Mouse (Mus musculus) mouse embryonic stem cell (cell line): ENCODE measurements around the gene Abca14.

Experiments
- in situ Hi-C, 2 experiments: fragments of 300-500 bp; cut with MboI; formaldehyde crosslinking; loops; 1 replicate in 1 of 2; 3 replicates in 1 of 2; pipeline ENCODE4 v1.14.3; 2019 to 2020; ENCODE audit warnings: low sequenced_read_pairs in 2 of 2, low pct_unique_long_range_greater_than_20kb in 1 of 2, mixed read lengths in 1 of 2; ENCODE audit not compliant: unreplicated experiment in 1 of 2

Gene Abca14

GRCm38 (mm10) chr7:120203789-120204188 is at the start of gene Abca14:
Gene Abca14, plus strand, starts transcription at chr7:120203961.
- in situ Hi-C loops: loop anchor here (5.0 to 25.0 kb wide), 3 partner anchors 81 to 366 kb away; partner anchors contain the start of gene Dnah3 (in 1 of the 2)

DNA sequence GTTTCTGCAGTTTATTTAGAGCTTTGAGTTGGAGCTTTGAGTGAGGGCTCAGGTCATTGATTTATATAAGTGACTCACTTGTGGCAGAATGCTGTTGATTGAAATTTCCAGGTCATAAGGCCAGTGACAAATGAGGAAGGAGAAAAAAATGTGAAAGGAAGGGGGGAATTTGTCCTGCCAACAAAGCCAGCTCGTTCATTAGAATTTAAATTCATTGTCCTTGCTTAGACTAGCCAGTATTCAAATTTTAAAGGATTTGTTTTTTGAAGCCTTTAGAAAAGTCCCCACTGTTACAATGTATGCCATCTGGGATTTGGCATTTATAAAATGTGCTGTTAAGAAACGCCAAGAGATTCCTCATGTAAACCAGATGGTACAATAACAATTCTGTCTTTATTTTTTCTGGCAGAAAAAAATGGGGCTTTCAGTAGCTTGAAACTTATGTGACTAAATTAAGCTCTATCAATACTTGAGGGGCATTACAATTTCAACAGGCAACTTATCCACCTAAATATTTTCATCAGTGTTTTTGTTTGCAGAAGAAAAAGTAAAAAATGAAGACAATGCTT is 46.8 kb upstream of the Abca14 start:
- in situ Hi-C loops: no loop called here

DNA sequence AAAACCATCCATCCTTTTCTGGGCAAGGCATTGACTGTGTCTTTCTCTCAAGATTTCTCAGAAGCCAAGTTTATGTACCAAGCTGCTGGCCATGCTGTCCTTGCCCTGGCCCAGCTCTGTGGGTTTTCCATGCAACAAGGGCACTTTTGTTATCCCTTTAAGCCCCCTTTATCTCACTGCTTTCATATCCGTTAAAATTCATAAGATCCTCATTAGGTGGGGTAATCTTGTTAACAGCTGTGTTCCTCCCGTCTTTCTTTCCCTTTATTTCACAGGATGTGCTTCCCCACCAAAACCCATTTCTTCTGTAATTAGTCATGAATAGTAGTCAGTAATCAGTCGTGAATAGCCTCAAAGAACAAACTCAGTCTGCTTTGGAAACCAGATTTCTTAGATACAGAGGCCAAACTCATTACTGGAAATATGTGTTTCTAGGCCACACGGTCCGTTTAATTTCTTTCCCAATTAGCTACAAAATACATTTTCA is 46.1 kb upstream of the Abca14 start:
- in situ Hi-C loops: no loop called here

- in situ Hi-C loops: no loop called here
Observed at GRCm38 (mm10) chr7:120158121-120158613, 45.6 kb upstream of the Abca14 start.

DNA sequence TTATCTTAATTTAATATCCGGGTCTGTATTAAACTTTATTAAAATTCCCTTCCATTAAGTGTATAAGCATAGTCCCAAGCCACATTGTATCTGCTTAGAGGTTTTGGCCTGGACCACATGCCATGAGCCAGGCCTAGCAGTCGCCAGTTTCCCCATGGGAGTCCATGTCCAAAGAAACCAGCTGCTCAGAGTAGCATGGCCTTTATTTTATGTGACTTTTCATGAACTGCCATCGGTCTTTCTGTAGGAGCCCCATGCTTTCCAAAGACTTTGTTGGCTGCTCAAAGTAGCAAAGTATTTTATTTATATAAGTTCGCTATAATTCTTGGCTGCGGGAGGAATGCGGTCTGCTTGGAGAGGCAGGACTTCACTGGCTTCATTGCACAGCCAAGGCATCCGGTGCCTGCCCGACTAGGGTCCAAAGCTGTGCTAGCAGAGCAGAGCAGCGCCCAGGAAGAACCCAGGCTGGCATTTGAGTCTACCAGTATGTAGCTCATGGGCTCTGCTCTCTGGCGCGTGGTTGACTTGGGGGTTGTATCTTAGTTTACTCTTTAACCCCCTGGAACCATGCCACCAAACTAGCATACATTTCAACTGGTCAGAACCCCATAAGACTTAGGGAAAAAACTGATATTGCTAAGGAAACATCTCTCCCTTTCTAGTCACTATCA is 40.0 kb upstream of the Abca14 start:
- in situ Hi-C loops: no loop called here

DNA sequence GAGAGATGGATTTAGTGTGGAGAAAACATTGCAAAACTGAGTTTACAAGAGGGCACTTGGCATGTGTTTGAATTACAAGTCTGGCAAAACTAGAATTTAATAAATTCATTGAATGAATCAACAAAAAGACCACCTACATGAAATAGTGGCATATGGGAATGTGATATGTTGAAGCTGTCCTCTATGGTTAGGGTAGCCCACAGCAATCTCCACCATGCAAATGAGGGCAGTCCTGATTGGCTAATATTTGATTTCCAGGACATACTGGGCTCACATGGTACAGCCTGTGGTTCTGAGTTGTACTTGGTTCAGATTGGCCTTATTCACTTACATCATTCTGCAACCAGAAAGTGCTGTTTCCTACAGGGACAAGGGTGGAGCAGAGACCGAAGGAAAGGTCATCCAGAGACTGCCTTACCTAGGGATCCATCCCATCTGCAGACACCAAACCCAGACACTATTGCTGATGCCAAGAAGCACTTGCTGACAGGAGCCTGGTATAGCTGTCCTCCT is 31.5 kb upstream of the Abca14 start:
- in situ Hi-C loops: no loop called here

- in situ Hi-C loops: no loop called here
Observed at GRCm38 (mm10) chr7:120173603-120174244, 30.0 kb upstream of the Abca14 start, which contains the start of gene Anks4b. Gene Anks4b, plus strand, starts transcription at chr7:120173858.

DNA sequence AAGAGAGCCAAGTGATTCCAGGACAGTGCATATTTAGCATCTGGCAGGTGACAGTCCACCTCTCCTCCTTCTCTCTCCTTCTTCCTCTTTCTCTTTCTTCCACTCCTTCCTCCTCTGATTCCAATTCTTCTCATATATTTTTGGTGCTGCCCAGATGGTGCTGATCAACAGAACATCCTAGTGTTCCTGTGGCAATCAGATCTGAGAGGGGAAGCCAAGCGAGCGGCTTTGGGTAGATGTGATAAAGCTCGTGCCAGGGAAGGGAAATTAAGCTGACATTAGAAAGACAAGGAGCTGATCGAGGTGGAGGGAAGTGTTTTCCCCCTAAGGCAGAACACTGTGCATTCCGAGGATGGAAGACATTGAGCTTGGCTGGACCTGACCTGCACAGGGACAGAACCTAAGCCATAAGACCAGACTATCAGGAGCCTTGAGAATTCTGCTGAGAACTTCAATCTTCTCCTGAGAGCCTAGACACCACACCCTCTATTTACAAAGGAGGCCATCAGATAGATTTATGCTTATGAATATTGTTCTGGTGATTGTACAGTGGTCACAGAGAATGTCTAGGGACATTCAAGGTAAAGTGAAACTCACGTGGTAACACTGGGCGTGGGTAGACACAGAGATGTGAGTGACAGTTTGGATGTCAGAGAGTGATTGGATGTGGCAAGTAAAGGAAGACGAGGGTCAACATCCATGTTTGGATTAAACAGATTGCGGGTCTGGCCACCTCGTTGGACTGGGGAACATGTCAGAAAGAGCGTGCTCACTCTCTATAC is 28.8 kb upstream of the Abca14 start:
- in situ Hi-C loops: no loop called here

DNA sequence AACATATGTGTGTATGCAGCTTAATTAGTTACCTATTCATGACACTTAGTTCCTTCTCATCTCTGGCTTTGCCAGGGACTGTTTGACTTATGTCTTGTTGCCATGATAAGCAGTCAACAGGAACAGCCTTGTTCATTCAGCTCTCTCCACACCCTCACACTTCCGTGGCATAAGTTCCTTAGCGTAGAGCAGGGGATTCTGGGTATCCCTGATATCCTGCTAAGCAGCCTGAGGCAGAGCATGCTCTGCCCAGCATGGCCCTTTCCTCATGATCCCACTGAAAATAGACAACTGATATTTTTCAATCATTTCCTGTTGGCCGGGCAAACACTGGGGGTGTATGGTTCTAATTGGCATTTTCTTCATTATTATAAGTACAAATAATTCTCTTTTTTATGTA is 26.1 kb upstream of the Abca14 start:
- in situ Hi-C loops: no loop called here

- in situ Hi-C loops: no loop called here
Observed at GRCm38 (mm10) chr7:120178935-120179334, 24.8 kb upstream of the Abca14 start.

DNA sequence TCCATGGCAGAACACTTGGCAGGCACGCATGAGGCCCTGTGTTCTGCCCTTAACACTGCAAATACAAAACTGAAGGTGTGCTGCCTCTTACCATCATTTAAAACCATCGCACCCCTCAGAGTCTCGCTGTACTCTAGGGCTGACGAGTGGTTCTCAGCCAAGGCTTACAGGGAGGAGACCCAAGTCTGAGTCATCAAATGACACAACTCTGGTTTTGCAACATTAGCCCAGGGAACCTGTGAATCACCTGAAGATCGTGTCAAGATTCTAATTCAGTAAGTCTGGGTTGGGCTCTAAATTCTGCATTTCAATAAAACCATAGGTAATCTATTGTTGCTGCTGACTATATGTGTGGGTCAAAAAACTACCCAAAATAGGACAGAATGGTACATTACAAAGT is 23.2 kb upstream of the Abca14 start:
- in situ Hi-C loops: no loop called here

DNA sequence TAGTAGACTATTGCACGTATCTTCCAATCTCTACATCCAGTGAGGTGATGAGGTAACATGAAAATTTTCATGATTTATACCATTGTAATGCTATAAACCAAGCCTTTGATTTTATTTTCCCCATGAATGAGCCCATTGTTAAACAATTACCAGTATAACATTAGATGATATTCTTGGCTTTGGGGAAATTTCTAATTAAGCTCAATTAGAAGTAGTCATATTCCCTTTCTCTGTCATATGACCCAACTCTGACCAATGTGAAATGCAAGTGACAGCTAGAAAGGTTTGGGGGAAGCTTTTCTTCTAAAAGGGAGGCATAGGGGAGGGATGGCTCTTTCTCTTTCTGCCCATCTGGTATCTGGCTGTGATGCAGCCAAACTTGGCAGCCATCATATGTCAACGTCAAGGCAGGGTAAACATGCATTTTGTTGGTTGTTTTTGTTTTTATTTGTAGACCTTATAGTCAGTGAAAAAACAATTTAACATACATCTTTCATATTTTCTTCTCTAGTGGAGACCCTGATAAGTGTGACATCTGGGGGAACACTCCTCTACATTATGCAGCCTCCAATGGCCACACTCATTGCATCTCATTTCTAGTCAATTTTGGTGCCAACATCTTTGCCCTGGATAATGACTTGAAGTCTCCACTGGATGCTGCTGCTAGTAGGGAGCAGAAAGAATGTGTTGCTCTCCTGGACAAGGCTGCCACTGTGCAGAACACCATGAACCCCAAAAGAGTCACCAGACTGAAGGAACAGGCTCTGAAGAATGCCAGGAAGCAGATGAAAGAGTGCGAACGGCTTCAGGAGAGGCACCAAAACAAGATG is 22.1 kb upstream of the Abca14 start:
- in situ Hi-C loops: no loop called here

GRCm38 (mm10) chr7:120182891-120183290 is 20.9 kb upstream of the Abca14 start:
- in situ Hi-C loops: no loop called here

DNA sequence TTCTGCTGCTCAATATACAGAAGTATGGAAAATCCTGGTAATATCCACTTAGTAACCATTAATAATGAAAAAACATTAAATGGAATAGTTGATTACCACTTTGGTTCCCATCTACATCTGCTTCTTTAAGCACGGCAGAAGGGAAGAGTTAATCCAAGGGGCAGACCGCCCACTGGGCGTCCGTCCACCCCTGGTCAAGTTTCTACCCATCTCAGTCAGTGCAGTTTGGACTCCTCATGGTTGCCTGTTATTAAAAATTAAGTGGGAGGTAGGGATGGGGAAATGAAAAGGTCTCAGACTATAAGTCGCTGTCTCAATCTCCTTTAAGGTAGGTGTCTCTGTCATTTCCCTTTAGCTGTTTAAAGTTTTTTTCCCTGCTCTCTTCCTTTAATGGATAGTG is 14.8 kb upstream of the Abca14 start:
- in situ Hi-C loops: no loop called here

- in situ Hi-C loops: no loop called here
Observed at GRCm38 (mm10) chr7:120189369-120190149, 14.2 kb upstream of the Abca14 start.

DNA sequence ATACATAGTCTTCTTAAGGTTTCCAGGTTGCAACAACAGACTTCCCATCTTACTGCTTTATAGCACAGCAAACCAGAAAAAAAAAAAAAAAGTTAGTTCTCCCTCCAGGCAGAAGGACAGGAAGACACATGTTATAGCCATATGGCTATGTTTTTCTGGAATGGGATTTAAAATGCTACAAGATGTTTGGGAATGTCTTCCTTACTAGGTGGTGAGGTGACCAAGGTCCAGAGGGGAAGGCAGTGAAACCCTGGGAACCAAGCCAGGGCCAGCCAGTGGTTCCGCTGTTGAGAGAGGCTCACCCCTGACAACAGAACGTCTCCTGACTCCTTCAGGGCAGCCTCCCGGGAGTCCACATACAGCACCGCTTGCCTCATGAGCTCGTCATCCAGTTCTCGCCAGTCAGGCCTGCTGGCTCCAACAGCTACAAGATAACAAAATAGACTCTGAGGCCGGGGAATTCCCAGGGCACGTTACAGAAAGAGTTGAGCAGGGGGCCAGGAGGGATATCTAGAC is 13.6 kb upstream of the Abca14 start:
- in situ Hi-C loops: no loop called here

DNA sequence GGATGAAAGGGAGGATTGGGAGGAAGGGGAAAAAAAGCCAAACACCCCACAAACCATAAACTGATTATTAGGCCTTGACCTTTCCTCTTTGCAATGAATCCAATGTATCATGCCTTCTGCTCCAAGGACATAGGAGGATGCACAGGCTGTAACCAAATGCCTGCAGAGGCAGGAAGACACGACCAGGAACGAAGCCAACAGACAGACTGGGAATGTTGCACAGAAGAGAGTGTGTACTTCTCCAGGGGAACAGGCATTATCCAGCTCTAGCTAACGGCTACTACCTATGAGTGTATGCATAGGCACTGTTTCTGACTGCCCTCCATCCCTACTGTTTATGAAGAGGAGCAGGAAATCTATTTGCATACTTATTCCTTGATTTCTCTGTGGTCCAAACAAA is 11.6 kb upstream of the Abca14 start:
- in situ Hi-C loops: no loop called here
